Mouse (Mus musculus): ENCODE data around the gene Fam13c.
"Not testable (repeated sequence)": the region's sequence is repeated elsewhere in the genome, so short reads cannot be mapped to it uniquely, and the experiment has no call there.

DNA sequence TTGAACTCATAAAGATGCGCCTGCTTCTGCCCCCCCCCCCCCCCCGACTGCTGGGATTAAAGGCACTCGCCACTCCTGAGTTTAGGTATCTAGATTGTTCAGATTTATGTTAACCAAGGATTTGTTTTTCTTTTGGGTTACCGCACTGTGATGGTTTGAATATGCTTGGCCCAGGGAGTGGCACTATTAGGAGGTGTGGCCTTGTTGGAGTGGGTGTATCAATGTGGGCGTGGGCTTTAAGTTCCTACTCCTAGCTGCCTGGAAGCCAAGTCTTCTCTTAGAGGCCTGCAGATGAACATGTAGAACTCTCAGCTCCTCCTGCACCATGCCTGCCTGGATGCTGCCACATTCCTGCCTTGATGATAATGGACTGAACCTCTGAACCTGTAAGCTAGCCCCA lies 6.5 kb upstream of the Fam13c start:
- not testable (repeated sequence) for TF ChIP-seq POLR2A (IDR thresholded peaks at IDR 0.05; ENCODE audit: borderline replicate concordance, low read depth, low read length); CTCF (IDR thresholded peaks at IDR 0.05; ENCODE audit: low read depth, low read length)
